Mouse (Mus musculus) liver, embryonic 14.5 days (tissue): ENCODE measurements around the gene Tmem94. TPM values are rescaled to one million over a fixed set of nuclear protein-coding genes. Genes with fewer than 3 reads are reported as not detected.

Experiments used
- ATAC-seq: fragments of 200-750 bp; cut with Nextera tagmentation; 2 replicates; pipeline ENCODE4 v1.8.0; 2017; ENCODE audit warnings: moderate number of reproducible peaks, mild to moderate bottlenecking, moderate library complexity; ENCODE audit not compliant: insufficient read depth
- DNase-seq, 3 experiments: peaks; one replicate each; pipeline ENCODE4 v3.0.0-alpha.2; 2012 to 2013; ENCODE audit warnings: low read depth in 3 of 3, low spot score in 3 of 3
- H3K27ac ChIP-seq: fragments of 300-500 bp; sonication (generic); 2 replicates; pipeline ENCODE4 v1.5.1; 2014; ENCODE audit warnings: moderate library complexity, mild to moderate bottlenecking, control low read depth, inconsistent platforms
- H3K27me3 ChIP-seq: fragments of 300-500 bp; sonication (generic); 2 replicates; pipeline ENCODE4 v1.6.1; 2014; ENCODE audit warnings: mild to moderate bottlenecking, low read length, moderate library complexity; ENCODE audit not compliant: control insufficient read depth, insufficient read depth
- H3K36me3 ChIP-seq: fragments of 300-500 bp; sonication (generic); replicated peaks from 2 replicates; pipeline ENCODE4 v1.6.1; 2014; ENCODE audit warnings: low read depth; ENCODE audit not compliant: control insufficient read depth, insufficient read depth
- H3K4me1 ChIP-seq, 2 experiments: fragments of 200-500 bp in 1 of 2; fragments of 300-500 bp in 1 of 2; sonication (generic) in 1 of 2; replicated peaks; 2 replicates each; pipeline ENCODE4 v1.6.1; 2012 to 2014; ENCODE audit warnings: antibody characterized with exemption in 1 of 2, inconsistent platforms in 1 of 2, low read length in 1 of 2; ENCODE audit not compliant: control insufficient read depth in 2 of 2, insufficient read depth in 2 of 2
- H3K4me2 ChIP-seq: fragments of 300-500 bp; sonication (generic); 2 replicates; pipeline ENCODE4 v1.6.1; 2014; ENCODE audit warnings: low read depth, mild to moderate bottlenecking, control low read depth, moderate library complexity
- H3K4me3 ChIP-seq, 2 experiments: fragments of 200-500 bp in 1 of 2; fragments of 300-500 bp in 1 of 2; sonication (generic) in 1 of 2; 2 replicates each; pipeline ENCODE4 v1.5.1; 2012 to 2014; ENCODE audit warnings: low read depth in 2 of 2, low read length in 2 of 2, mild to moderate bottlenecking in 2 of 2, control low read depth in 1 of 2, inconsistent platforms in 1 of 2, moderate library complexity in 1 of 2; ENCODE audit not compliant: insufficient read depth in 1 of 2
- H3K9ac ChIP-seq: fragments of 300-500 bp; sonication (generic); replicated peaks from 2 replicates; pipeline ENCODE4 v1.6.1; 2014; ENCODE audit warnings: mild to moderate bottlenecking, control low read depth, moderate library complexity
- H3K9me3 ChIP-seq: fragments of 300-500 bp; sonication (generic); 2 replicates; pipeline ENCODE4 v1.6.1; 2016; ENCODE audit warnings: low read length, mixed read lengths; ENCODE audit not compliant: control insufficient read depth
- CTCF ChIP-seq: IDR thresholded peaks from 2 replicates; pipeline ENCODE4 v1.5.1; 2016; ENCODE audit warnings: antibody characterized with exemption, low read depth, control low read depth
- EP300 ChIP-seq: IDR thresholded peaks from 2 replicates; pipeline ENCODE4 v1.6.1; 2016; ENCODE audit warnings: antibody characterized with exemption, low read depth
- WGBS: fragments of 180-500 bp; shearing (Covaris S2); extraction: QIAGEN DNeasy Blood & Tissue Kit; methylation state at CpG from one replicate; pipeline ENCODE4 v1.1.7; 2014; ENCODE audit not compliant: insufficient replicate concordance; 5-methylcytosine and 5-hydroxymethylcytosine counted together
- polyA plus RNA-seq, 2 experiments: library from polyadenylated mRNA; depleted of rRNA in 1 of 2; stranded (reverse) in 1 of 2; unstranded in 1 of 2; fragments of >200 nt; fragmentation: Nextera tagmentation in 1 of 2; extraction: Ambion mirVana in 1 of 2; gene quantifications; 2 replicates each; pipeline versions ENCODE4 v1.2.1 to v1.2.3; 2012 to 2014

Gene Tmem94
- polyA plus RNA-seq, 2 experiments, result 3.7 to 11.0 TPM

DNA sequence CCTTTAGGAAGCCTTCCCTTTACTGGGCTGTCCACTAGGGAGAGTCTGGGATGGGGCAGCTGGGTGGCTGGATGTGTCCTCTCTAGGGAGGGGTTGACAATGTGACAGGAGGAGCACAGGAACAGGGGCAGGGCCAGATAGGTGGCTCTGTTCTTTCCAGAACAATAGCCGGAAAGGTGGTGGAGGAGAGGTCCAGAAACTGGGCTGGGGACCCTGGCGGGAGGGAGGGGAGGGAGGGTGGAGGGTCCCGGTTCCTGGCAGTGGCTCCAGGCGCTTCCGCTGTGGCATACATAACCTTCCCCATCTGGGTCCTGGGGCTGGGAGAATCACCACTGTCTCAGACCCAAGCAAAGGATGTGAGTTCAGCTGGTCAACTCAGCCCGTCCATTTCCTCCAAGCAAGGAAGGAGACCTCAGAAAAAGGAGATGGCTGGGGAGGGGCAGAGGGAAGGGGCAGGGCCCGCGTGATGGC is 44.1 kb downstream of the Tmem94 start:
- DNase-seq (no peak), ATAC-seq (no peak)
- Histone ChIP-seq H3K4me2 (no peak overlapping the region), H3K4me1 (peaks cover 34 to 43% of the 10 kb centered on the region in 2 experiments), H3K9me3 (no peaks in the 10 kb centered on the region), H3K4me3 (no peak overlapping the region), H3K27ac (no peak overlapping the region), H3K27me3 (no peaks in the 10 kb centered on the region), H3K9ac (no peak overlapping the region), H3K36me3 (no peaks in the 10 kb centered on the region; the same call in none of the 2 replicates)
- TF ChIP-seq CTCF (0 out of 2 replicates have a peak, but pooled peaks have one; percentile 0), EP300 (no peak)
- WGBS, result 62% methylated on average over 8 of the region's 8 CpGs

GRCm38 (mm10) chr11:115810377-115810776 is 45.1 kb downstream of the Tmem94 start:
- no peak overlapping the region for H3K4me3 ChIP-seq
- no peak overlapping the region for H3K27ac ChIP-seq
- H3K4me2 ChIP-seq, result peak overlapping the region; percentile 15; the same call in 1 of the 2 replicates
- no peak for DNase-seq
- WGBS, result 76% methylated on average over 14 of the region's 14 CpGs
- H3K36me3 ChIP-seq, result no peaks in the 10 kb centered on the region; the same call in none of the 2 replicates
- H3K9ac ChIP-seq, result no peak overlapping the region
- no peaks in the 10 kb centered on the region for H3K27me3 ChIP-seq
- H3K4me1 ChIP-seq, result peaks cover 27 to 37% of the 10 kb centered on the region in 2 experiments
- no peaks in the 10 kb centered on the region for H3K9me3 ChIP-seq
- ATAC-seq, result no peak
- TF ChIP-seq CTCF, result no peak

DNA sequence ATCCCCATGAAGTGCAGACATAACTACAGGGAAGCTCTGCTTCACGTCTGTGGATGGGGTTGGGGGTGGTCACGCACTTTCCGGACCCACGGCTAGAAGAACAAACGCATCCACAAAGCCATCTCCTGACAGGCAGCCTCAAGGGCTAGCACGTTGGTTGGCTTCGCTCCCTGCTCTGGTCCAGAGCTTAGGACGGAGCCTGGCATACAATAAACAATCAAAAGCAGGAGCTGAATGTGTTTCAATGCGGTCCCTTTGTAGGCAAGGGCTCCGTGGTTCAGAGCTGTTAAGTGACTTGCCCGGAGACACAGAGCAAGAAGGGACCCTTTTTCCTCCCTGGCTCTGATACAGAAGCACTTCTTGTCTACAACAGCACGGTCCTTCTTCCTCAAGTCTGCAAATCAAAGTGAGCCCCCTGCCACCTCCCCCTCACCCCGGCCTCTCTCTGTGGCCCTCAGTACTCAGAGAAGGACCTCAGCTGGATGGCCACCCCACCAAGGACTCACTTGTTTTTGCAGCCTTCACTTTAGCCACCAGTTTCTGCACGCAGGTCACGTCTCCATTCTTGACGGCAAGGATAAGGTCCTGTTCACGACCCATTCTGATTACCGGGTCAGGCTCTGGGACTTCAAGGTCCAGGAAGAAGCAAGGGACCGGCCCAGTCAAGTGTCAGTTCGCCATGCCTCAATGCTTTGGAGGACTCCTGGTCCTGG is 46.3 kb downstream of the Tmem94 start:
- Histone ChIP-seq H3K9ac (no peak overlapping the region), H3K4me3 (peak overlapping the region in 1 of 2 experiments; percentile 72; a peak in 2 of 4 replicates), H3K9me3 (no peaks in the 10 kb centered on the region), H3K36me3 (no peaks in the 10 kb centered on the region; the same call in none of the 2 replicates), H3K4me2 (peak overlapping the region; percentile 99), H3K4me1 (peaks cover 23 to 32% of the 10 kb centered on the region in 2 experiments), H3K27ac (no peak overlapping the region), H3K27me3 (no peaks in the 10 kb centered on the region)
- ATAC-seq (no peak), DNase-seq (no peak)
- WGBS, result 82% methylated on average over 20 of the region's 20 CpGs
- TF ChIP-seq EP300 (no peak), CTCF (no peak)

GRCm38 (mm10) chr11:115812095-115812494 is 46.9 kb downstream of the Tmem94 start:
- DNase-seq, result no peak
- Histone ChIP-seq H3K4me1 (peaks cover 23 to 28% of the 10 kb centered on the region in 2 experiments), H3K4me2 (peak overlapping the region; percentile 99), H3K9ac (no peak overlapping the region), H3K36me3 (no peaks in the 10 kb centered on the region; the same call in none of the 2 replicates), H3K27me3 (no peaks in the 10 kb centered on the region), H3K27ac (no peak overlapping the region), H3K4me3 (peak overlapping the region; percentile 72 to 83), H3K9me3 (no peaks in the 10 kb centered on the region)
- no peak for ATAC-seq
- 71% methylated on average over 7 of the region's 7 CpGs for WGBS
- TF ChIP-seq CTCF (no peak), EP300 (no peak)
